Mouse (Mus musculus) frontal cortex, adult (tissue): ENCODE data around the gene Slc1a5.
A peak's percentile ranks its signal among the peaks of the same experiment; 100 is the strongest.

ENCODE experiments used
- ATAC-seq: cut with Nextera tagmentation; 2 replicates; pipeline ENCODE4 v1.9.2; 2017; ENCODE audit warnings: mild to moderate bottlenecking, moderate library complexity, mixed read lengths; ENCODE audit not compliant: low TSS enrichment

Slc1a5 gene

GRCm38 (mm10) chr7:16782555-16783125, 1.5 kb downstream of the Slc1a5 start:
- ATAC-seq: no peak

DNA sequence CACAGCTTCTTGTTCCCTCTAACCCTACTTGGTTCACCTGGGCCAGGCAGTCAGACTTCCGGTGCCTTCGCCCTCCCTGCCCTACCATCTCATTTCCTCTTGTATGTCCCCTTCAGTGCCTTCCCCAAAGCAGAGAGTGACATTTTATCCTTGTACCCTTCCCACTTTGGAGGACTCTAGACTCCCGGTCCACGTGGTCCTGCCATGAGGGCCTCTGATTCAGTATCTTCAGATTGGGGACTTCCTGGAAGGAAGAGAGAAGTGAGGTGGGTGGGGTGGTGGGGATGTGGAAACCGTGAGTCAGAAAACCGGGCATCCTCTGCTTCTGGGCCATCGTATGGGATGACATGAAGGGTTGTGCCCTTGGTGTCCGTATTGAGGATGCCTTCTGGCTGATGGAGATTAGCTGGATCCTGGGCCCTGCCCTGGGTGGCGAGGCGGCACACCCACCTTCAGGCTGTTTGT, 2.1 kb downstream of the Slc1a5 start:
- ATAC-seq: no peak

DNA sequence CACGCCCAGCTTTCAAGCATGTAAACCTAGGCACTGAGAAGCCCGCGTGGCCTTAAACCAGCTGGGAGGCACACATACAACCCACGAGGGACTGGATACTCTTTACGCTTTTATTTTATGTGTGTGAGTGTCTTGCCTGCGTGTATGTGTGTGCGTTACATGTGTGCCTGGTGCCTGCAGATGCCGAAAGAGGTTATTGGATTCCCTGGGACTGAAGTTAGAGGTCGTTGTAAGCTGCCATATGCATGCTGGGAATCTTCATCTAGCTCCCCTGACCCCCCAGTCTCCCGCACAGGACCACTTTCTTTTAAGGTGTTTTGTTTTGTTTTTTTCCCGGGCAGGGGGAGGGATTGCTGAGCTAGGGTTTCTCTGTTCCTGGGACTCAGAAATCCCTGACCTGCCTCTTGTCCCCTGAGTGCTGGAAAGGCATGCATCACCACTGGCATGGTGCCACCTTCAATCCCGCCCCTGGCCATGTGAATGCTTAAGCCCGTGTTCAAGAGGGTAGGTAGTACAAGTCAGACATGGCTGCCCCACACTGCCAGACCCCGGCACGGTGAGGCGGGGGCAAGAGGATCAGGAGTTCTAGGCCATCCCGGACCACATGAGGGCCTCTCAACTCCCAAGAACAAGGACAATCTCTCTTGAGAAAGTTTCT, 2.7 kb downstream of the Slc1a5 start:
- ATAC-seq: no peak

- no peak for ATAC-seq
Observed at GRCm38 (mm10) chr7:16784498-16784976, 3.4 kb downstream of the Slc1a5 start.

- ATAC-seq: no peak
Observed at GRCm38 (mm10) chr7:16785541-16786083, 4.5 kb downstream of the Slc1a5 start.

- ATAC-seq: no peak
Observed at GRCm38 (mm10) chr7:16792316-16792715, 11.2 kb downstream of the Slc1a5 start.

GRCm38 (mm10) chr7:16793010-16793725, 12.0 kb downstream of the Slc1a5 start:
- ATAC-seq: no peak

DNA sequence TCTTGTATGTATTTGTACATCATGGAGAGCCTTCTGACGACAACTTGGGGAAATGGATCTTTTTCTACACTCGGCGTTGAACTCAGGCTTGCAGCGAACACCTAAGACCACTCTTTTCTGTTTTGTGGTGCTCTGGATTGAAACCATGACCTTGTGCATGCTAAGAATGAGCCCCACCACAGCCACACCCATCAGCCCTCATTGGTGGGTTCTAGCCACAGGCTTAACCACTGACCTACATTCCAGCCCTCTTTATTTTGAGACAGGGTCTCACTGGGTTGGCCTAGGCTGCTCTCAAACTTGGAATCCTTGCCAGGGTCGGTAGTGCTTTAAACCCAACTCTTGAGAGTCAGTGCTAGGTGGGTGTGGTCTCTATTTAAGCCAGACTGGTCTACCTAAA, 13.7 kb downstream of the Slc1a5 start:
- no peak for ATAC-seq

GRCm38 (mm10) chr7:16804409-16805028, 23.4 kb downstream of the Slc1a5 start:
- no peak for ATAC-seq

DNA sequence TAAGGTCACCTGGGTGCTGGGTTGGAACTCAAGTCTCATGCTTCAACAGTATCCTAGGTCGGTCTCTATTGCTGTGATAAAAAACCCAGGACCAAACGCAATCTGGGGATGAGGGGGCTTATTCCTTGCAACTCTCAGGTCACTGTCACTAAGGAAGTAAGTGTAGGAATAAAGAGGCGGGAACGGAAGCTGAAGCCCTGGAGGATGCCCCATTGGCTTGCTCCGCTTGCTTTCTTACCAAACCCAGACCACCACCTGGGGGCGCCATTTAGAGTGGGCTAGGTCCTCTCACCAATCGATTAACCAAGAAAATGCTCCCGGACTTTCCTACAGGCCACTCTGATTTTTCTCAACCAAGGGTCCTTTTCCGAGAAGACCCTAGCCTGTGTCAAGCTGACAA, 26.8 kb downstream of the Slc1a5 start:
- ATAC-seq: no peak

- ATAC-seq: no peak
Observed at GRCm38 (mm10) chr7:16808647-16809046, 27.5 kb downstream of the Slc1a5 start.

GRCm38 (mm10) chr7:16809739-16810138, 28.6 kb downstream of the Slc1a5 start:
- peak; percentile 58 for ATAC-seq

- peak; percentile 46 for ATAC-seq
Observed at GRCm38 (mm10) chr7:16810399-16810919, 29.3 kb downstream of the Slc1a5 start.

- peak; percentile 51 for ATAC-seq
Observed at GRCm38 (mm10) chr7:16810920-16811648, 29.9 kb downstream of the Slc1a5 start.

DNA sequence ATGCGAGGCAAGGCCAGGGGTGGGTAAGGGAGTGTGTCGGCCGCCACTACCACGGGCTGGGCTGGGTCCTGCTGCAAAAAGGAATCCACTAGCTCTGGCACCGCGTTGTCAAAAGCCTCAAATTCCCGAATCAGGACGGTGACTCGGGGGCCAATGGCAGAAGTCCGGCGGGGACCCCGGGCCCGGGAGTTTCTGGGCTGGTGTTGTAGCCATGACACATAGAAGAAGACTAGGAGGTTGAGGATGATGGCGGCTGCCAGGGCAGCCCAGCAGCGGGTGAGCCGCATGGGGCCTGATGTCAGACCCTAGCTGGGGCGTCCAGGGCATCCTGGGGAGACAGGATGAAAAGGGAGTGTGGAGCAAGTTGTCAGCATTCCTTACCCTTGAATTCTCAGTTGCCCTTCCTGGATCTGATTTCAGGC, 30.5 kb downstream of the Slc1a5 start:
- no peak for ATAC-seq

DNA sequence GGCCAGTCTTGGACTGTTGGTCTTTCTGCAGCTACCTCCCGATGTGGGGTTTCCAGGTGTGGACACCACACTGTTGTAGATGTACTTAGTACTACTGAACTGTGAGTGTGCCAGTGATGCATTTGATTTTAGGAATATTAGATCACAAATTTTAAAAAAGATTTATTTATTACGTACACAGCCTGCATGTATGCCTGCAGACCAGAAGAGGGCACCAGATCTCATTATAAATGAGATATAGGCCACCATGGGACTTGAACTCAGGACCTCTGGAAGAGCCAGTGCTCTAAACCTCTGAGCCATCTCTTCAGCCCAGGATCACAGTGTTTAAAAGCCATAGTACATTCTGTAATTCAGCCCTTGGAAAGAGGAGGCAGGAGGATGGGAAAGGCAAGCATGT, 31.4 kb downstream of the Slc1a5 start:
- no peak for ATAC-seq

DNA sequence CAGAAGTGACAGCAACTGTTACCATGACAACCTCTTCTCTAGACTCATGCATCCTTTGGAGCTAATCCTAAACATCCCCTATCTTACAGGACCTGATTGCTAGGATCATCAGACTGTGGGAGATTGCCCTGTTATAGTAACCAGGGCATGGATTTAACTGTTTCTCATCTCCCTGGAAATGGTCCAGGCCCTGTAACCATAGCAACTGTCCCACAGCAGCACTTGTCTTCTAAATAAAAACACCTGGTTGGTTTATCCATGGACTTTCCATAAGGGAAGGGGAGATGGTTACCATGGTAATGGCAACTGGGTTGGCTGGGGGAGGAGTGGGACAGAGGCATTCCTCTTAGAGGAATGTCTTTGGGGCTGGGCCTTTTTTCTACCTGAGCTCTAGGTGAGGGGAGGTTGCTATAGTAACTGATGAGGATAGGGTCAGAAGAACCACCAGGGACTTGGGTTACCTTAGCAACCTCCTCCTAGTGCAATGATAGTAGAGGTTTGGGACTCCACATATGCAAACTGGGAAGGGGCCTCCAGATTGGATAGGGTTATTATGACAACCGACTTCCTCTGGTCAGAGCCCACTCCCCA, 34.3 kb downstream of the Slc1a5 start, which contains the start of gene Strn4:
TSS of gene Strn4 (plus strand) at position 539 of the 591 bp plus-strand sequence.
- no peak for ATAC-seq

DNA sequence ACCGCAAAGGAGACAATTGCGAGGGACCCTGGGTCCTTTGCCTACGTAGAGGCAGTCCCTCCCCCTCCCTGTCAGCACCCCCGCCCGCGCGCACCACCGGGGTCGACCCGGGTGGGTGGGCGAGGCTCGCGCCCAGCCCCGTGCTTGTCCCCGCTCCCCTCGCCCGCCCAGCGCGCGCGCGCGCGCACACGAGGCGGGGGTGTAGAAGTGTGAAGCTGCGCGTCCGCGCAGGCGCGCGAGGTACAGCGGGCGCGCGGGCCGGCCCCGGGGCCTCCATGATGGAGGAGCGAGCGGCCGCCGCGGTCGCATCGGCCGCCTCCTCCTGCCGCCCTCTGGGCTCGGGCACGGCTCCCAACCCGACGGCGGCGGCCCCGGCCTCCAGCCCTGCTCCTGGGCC, 34.9 kb downstream of the Slc1a5 start:
- peak; percentile 28 for ATAC-seq

GRCm38 (mm10) chr7:16816475-16817122, 35.5 kb downstream of the Slc1a5 start, which contains the start of gene Fkrp:
TSS of gene Fkrp (minus strand) at chr7:16816732.
- peak; percentile 3; the same call in 1 of the 2 replicates for ATAC-seq

- peak; percentile 50 for ATAC-seq
Observed at GRCm38 (mm10) chr7:16817693-16818092, 36.6 kb downstream of the Slc1a5 start.
